Mouse (Mus musculus) thymus, postnatal 4 days (tissue): ENCODE results near the gene Sez6l.
A peak's percentile ranks its signal among the peaks of the same experiment; 100 is the strongest.

Experiments
- DNase-seq: peaks from one replicate; pipeline ENCODE4 v3.0.0; 2021

Gene Sez6l

DNA sequence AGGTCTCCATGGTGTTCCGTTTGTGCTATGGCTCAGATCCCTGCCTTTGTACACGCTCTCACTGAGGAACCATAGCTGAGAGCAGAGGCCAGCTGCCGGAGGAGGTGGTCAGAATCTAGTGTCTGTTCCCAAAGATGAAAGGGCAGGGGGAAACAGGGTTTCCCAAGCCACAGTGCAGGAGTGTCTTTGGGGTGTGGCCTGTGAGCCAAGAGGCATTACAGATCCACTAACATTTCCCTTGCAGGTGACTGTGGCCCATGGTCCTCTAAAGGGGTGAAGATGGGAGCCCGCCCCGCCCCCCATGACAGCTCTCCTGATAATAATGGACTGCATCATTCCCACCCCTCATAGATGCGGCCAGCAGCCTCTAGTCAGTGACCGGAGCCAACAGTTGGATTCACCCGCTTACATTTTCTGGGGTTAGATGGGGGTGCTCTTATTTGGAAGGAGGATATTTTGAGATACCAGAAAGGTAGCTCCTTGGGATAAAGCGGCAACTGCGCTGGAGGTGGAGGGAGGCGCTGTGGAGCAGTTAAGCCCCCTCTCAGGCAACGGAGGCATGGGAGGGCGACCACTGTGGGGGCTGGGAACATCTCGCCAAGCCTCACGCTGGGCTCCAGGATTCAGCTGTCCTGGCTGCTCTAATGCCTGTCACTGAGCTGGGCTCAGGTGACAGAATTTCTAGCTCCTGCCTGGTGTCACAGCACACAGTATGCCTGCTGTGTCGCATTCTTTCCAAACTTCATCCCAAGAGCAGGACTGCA lies 43.5 kb downstream of the Sez6l start:
- no peak for DNase-seq

DNA sequence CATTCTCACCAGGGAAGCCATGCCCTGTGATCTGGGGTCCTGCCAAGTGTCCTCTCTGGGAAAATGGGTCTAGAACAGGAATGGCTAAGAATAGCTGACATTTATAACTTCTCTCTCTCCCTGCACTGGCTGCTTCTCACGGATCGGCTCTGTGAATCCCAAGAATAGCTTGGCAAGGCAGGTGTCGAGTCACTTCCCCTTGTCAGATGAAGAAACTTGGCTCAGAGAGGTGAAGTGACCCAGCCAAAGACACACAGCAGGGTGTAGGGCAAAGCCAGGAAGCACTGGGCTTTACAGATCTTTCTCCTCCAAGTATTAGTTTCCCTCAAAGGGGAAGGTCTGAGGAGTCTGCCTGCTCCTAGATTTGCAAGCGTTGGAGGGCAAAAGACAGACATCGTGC lies 44.1 kb downstream of the Sez6l start:
- DNase-seq = no peak

DNA sequence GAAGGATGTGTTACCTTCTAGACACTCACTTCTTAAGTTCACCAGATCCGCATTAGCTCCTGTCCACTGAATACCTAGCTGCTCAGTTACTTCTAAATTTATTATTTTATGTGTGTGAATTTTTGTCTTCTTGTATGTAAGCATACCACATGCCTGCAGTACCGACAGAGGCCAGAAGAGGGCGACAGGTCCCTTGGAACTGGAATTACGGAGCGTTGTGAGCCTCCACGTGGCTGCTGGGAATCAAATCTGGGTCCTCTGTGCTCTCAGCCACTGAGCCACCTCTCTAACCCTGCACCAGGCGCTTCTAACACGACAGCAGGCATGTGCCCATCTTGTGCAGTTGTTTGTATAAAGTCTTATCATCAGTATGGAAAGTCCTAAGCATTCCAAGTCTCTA lies 44.8 kb downstream of the Sez6l start:
- peak; percentile 56 for DNase-seq

DNA sequence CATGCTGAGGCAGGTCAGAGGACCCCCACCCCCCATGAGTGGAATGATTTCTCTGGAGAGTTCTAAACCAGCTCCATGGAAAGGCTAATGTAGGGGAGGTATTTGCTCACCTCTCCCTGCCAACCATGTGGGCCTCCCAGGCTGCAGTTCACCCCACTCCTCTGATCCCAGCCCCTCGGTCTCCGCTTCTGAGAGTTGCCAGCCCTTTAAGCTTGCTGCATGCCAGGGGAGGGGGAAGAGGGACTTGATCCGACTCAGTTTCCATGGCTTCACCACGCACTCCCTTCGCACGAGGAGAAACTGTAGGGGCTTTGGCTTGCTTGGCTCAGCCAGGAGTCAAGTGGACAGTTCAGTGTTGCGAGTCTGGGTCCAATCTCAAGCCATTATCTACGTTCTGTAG lies 45.9 kb downstream of the Sez6l start:
- DNase-seq = no peak

DNA sequence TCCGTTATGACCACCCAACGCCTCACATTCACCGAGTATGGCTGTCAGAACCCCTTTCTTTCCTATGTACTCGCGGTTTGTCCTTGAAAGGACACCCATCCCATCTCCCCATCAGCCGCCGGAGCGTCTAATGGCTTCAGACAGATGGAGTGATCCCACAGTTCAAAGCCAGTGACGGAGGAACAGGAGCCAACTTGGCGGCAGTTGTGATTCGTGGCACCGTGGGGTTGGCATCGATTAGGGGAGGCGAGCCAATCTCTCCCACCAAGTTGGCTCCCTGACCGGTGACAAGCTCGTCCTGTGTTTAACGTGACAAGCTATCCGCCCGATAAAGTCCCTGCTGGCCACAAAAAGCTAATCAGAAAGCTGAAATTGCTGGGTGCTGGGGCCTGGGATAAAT lies 50.0 kb downstream of the Sez6l start:
- no peak for DNase-seq

DNA sequence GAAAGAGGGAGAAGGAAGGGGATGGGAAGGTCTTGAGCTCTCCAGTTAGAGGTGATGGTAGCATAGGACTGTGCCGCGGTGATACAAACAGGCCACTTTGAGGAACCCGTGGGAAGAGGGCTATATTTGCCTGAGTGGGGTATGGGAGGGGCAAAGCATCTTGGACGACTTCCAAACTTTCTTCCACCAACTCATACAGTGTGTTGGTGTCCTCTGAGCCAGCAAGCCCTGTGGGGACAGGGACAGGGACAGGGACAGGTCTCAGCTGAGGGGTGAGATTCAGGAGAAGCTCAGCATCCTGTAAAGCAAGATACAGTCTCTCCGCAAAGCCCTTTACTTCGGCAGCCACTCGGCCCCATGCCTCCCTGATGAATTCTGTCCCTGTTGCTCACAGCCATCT lies 50.5 kb downstream of the Sez6l start:
- DNase-seq = no peak

DNA sequence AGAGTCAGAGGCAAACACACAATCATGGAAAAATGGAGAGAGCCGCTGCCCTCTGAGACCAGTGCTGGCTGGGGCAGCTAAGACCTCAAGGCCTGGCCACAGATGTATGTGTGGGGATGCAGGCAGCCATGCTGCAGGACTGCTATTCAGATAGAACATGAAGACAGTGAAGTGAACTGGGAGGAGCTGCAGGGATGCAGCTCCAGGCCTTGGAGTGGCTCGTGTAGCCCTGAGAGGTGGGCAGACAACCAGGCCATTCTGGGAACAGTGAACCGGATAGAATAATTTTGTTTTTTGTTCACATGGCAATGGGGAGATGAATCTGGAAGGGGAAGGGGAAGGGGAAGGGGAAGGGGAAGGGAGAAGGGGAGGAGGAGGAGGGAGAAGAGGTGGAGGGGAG lies 51.0 kb downstream of the Sez6l start:
- DNase-seq = no peak

DNA sequence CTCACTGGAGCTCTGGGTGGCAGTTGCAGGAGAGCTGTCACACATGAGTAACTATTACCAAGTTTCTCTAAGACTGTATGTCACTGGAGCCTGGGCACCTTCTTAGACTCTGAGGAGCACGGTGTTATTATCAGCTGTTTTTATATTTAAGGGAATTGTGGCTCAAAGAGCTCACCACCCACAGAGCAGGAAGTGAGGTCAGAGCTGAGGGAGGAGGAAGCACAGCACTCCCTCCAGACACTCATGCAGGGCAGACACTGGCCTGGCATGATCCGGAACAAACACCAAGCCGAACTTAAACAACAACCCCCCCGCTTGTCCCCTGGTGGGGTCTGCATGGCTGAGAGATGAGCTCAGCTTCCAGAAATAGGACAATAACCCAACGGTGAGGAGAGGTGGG lies 51.7 kb downstream of the Sez6l start:
- DNase-seq = no peak

DNA sequence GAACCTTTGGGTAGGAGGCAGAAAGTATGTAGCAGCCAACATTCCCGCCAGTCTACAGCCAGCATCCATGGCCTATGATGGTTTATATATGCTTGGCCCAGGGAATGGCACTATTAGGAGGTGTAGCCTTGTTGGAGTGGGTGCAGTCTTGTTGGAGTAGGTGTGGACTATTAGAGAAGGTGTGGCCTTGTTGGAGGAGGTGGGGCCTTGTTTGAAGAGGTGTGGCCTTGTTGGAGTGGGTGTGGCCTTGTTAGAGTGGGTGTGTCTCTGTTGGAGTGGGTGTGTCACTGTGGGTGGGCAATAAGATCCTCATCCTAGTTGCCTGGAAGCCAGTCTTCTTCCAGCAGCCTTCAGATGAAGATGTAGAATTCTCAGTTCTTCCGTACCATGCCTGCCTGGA lies 53.2 kb downstream of the Sez6l start:
- no peak for DNase-seq

DNA sequence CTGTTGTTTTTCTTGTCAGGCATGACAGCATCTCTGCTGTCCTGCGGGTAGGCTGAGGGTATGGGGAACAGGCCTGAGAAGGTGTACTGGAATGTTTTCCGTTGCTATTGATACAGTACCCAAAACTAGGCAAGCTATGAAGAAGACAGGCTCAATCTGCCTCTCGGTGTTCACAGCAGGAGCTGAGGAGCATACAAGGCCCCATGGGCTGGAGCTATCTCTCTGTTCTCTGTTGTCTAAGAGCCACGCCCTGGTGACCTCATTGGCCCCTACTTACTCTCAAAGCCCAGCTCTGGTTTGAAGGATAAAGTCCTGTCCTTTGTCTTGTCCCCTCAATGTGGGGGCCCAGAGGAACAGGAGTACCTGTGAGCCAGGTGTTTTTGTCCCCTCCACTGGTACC lies 53.7 kb downstream of the Sez6l start:
- no peak for DNase-seq

DNA sequence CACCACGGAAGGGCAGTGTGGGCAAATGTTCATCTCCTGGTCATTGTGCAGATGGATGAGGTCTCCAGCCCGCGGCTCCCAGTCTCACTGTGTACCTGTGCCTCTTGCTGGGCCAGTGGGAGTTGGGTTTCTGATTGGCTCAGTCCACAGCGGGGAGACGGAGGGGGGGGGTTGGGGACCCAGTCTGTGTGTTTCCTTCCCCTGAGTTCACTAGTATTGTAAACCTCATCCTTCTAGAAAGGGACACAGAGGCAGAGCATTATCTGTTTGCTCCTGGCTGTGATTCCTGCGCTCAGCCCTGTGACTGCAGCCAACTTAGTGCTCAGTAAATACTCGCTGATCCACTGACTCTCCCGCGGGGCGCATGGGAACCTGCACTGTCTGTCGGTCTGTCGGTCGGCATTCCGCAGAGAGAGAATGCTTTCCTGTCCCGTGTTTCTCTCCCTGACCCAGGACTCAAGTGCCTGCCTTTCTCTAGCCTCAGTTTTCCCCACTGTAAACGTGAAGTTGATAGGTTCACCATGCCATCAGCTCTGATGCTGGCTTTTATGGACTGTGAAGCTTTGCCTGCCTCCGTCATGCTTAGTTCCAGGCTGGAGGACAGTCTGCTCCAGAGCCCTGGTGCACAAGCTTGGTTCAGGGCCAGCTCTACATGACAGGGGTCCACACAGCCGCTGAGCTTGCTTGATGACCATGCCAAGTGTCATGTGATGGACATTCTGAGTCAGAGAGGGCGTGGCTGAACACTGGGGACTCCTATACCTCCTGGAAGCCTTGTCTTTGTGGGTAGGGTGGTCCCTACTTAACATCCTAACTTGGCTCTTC lies 55.1 kb downstream of the Sez6l start:
- DNase-seq = no peak

DNA sequence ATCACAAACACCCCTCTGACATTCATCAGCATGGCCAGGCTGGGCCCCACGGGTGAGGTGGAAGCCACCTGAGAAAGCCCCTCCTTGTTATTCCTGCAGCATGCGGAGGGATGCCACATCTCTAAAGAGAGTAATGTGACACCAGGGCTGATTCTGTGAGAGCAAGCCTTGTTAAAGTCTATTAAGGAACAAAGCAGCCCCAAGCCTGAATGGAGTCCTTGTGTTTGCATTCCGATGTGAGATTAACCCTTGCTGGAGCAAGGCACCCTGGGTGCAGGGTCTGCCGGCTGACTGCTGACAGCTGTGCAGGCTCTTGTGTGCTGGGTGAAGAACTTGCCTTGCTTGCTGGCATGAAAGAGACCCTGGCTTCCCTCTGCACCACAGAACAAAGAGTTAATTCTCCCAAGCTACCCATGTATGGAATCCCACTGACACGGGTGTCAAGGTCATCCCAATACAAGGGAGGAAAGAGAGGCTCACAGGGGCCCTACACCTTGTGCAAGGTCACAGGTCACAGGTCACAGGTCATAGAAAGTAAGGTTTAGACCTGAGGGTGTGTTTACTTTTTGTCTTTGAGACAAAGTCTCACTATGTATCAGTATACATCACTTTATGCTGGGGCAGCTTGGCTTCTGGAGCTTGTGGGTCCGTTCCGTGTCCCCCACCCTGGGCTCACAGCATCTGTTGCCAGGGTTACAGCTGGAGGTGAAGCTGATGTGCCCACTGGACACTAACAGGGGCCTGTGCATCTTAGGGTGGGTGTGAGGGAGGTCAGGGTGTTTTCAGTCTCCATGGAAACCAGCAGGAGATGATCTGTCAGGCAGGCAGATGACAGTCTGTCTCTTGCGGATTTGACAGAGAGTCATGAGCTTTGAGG lies 55.9 kb downstream of the Sez6l start:
- no peak for DNase-seq

DNA sequence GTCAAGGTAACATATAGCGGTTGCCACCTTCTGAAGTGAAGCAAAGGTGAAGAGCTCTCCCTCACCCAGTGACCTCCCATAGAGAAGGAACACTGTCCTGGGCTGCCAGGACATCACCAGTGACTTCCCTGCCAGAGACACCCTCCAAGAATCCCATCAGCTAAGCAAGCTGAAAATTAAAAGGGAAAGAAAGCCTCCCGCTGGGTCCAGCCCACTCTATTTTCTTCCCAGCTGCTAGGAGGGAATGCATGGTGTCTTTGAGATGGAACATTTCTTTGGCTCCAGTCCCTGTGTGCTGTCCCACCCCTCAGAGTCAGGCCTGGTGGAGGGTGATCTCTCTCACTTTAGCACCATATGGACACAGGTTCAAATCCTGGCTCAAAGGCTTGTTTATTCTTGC lies 58.2 kb downstream of the Sez6l start:
- DNase-seq = no peak

DNA sequence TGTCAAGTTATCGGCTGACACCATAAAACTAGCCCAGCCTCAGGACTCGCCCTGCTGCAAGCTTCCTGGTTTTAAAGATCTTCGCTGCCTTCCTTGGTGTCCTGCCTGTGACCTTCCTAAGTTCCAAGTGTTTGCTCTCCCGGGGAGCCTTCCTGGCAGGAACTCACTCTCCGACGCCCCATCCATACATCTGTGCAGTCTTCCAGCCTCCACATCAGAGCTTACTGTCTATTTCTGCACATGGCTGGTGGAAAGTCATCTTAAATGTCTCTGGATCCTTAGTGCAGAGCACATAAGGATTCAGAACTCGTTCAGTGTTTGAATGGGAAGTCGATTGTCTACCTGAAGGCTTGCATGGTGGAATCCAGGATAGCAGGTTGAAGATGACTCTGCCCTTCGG lies 59.5 kb downstream of the Sez6l start:
- DNase-seq = no peak

DNA sequence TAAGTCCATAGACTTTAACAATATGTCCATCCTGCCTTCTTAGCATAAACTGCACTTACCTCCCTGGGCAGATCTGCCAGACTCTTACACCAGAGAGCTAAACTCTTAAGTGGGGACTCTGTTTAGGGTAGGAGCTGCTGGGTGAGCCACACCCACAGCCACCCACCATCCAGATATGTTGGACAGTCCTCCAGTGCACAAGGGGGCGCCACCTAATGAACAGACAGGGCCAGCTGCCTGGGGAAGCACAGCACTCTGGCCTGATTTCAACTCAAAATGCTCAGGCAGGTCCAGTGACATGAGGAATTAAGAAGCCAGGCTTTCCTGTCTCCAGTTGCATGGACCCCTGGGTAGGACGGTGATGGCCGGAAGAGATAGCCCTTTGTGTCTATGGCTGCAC lies 60.5 kb downstream of the Sez6l start:
- peak; percentile 27 for DNase-seq

DNA sequence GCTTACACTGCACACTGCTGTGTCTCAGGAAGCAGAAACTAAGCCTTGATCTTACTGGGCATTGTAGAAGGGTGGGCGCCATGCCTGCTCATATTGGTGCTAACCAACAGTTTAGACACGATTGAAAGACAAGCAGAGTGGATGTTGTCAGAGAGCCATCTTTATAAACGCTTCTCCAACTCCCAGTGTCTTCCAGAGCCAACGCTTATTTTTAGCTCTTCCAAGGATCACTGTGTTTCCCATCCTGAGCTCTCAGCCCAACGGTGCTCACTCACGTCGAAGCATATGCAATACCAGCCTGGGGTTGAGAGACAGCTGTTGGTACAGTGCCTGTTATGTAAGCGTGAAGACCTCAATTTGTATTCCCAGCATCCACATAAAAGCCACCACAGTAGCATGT lies 66.6 kb downstream of the Sez6l start:
- no peak for DNase-seq

DNA sequence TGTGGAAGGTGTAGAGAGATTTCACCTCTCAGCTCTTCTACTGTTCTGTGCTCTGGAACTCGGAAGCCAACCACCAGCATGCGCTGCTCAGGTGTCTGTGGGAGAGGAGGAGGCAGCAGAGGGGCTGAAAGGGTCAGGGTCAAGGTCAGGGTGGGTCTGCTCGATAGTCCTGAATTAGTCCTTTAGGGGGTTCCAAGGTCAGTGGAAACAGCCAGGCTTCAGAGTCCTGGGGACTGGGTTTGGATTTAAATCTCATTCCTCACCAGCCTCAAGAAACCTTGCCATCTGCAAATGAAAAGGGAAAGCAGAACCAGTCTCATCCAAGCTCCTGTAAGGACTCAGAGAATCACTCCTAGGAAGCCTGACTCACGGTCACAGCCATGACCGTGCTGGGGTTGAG lies 67.1 kb downstream of the Sez6l start:
- DNase-seq = no peak

DNA sequence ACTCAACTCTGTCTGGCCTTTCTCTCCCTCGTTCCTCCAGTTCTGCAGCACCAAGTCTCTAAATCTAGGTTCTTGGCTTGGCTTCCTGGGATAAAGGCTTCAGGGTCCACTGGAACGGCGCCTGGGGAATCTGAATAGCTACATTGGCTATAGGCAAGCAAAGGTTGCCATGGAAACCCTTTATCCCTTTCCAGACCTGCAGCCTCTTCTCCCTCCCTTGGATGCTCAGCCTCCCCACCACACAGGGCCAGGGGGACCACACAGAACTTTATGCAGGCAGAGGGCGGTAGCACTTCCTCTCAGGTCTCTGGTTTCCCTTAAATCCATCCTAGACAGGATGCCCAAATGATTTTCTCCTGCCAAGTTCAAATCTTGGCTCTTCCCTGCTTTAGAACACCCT lies 71.4 kb downstream of the Sez6l start:
- no peak for DNase-seq

DNA sequence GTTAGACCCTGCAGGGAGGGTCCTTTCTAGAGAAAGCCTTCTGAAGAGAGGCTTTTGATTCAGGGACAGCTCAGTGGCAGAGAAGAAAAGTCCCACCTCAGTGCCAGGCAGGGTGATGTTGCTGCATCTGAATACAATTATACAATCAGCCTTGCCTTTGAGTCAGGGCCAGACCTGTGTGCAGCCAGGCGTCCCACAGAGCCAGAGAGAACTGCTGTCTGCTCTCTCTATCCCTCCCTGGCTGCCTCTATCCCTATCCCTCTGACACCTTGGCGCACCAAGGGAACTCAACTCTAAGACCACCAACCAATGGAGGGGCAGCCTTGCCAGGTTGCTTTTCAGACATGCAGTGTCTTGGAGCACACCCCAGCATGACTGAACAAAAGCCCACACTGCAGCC lies 75.6 kb downstream of the Sez6l start:
- no peak for DNase-seq

DNA sequence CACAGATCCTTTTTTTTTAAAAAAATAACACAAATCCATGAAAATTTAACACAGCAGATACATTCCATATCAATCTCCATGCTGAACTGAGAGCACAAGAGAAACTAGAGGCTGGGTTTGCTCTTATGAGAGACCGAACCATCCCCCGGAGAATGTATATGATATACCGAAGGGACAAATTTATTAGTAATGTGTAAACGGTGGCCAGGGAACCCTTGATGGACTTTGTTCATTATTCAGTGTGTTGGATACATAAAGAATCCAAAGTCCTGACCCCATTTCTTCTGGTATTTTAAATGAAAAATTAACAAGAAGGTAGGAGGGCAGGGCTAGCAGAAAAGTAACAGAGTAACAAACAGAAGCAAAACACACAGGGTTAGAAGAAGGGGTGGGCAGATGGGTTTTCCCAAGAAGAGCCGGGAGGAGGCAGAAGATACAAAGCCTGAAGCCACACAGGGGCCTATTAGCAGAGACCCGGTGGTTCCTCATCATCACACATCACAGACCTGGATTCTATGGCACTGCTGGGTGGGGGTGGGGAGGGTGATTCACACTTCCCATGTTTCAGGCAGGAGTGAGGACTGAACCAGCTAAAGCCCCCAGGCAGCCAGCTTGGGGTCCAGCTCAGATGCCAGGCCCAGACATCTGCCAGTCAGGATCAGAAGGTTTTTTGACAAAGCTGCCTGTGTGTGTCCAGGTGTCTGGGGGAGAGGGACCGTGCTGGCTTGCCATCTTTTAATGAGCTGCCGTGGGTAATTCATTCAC lies 76.9 kb downstream of the Sez6l start:
- no peak for DNase-seq

DNA sequence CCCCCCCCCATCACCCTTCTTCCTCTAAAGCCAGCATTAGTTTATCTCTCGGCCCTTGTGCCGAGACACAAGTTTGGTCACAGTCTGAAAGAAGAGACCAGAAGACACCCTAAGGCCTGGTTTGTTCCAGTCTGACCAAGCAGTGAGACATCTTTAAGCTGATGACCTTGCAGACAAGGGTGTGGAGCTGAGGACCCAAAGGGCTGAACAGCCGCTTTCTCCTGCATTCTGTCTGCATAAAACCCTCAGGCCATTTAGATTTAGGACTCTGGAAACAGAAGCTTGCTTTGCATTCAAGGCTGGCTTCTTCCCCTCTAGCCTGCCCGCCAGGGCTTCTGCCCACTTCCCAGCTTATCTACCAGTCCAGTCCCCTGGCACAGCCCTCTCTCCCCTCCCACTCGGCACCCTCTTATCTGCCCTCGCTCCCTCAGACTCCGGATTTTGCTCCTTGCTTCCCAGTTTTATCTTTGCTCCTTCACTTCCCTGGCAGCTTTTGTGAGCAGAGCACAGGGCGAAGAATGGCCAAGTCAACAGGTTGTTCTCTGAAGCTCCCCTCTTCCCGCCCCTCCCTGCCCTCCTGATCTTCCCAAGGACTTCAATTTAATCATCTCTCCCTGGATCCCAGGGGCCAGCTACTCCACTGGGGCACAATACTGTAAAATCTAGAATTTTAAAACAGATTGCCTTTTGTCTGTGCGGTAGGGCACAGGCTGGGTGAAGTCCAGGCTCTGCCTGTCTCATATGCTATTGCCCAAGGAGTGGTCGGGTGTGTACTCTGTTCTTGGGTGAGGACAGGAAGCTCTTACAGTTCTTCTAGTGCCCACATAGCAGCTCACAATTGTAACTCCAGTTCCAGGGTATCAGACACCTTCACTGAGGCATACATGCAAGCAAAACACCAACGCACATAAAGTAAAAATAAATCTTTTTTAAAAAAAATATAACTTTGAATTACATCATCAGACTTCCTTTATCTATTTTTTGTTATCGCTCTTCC lies 77.8 kb downstream of the Sez6l start:
- no peak for DNase-seq
